Mouse (Mus musculus): ENCODE results near the gene Cfc1. TPM values are rescaled to one million over a fixed set of nuclear protein-coding genes. Genes with fewer than 3 reads are reported as not detected.
"Not testable (repeated sequence)": the region's sequence is repeated elsewhere in the genome, so short reads cannot be mapped to it uniquely, and the experiment has no call there.

The Cfc1 gene
- polyA plus RNA-seq, 1 experiment: not detected

GRCm38 (mm10) chr1:34513068-34513467, 22.4 kb upstream of the Cfc1 start:
- Histone ChIP-seq H3K4me1 (ENCODE audit: control insufficient read depth, insufficient read depth, low read length) (peaks cover 2% of the 10 kb centered on the region; the same call in 1 of the 2 replicates), H3K4me3 (replicated peaks; ENCODE audit: extremely low read depth, low read depth, low read length) (no peak overlapping the region)
- WGBS: 74% methylated on average over 4 of the region's 4 CpGs
- TF ChIP-seq POLR2A (IDR thresholded peaks at IDR 0.05; ENCODE audit: borderline replicate concordance, extremely low read depth, low read depth, low read length): no peak
- no peak for TF ChIP-seq CTCF (IDR thresholded peaks at IDR 0.05; ENCODE audit: insufficient read depth, low read length)
- no peak for DNase-seq

GRCm38 (mm10) chr1:34516595-34516994, 18.9 kb upstream of the Cfc1 start:
- no peak overlapping the region for H3K4me3 ChIP-seq (replicated peaks; ENCODE audit: extremely low read depth, low read depth, low read length)
- DNase-seq: no peak
- TF ChIP-seq POLR2A (IDR thresholded peaks at IDR 0.05; ENCODE audit: borderline replicate concordance, extremely low read depth, low read depth, low read length) (no peak), CTCF (IDR thresholded peaks at IDR 0.05; ENCODE audit: insufficient read depth, low read length) (no peak)
- H3K4me1 ChIP-seq (ENCODE audit: control insufficient read depth, insufficient read depth, low read length): no peaks in the 10 kb centered on the region
- 20% methylated on average over 5 of the region's 5 CpGs for WGBS

GRCm38 (mm10) chr1:34517297-34517696, 18.2 kb upstream of the Cfc1 start:
- 29% methylated on average over 6 of the region's 6 CpGs for WGBS
- not testable (repeated sequence) for H3K4me1 ChIP-seq (ENCODE audit: control insufficient read depth, insufficient read depth, low read length); H3K4me3 ChIP-seq (replicated peaks; ENCODE audit: extremely low read depth, low read depth, low read length); DNase-seq

- 10% methylated on average over 1 of the region's 1 CpGs for WGBS
- DNase-seq; H3K4me3 ChIP-seq (replicated peaks; ENCODE audit: extremely low read depth, low read depth, low read length); H3K4me1 ChIP-seq (ENCODE audit: control insufficient read depth, insufficient read depth, low read length): not testable (repeated sequence)
These were observed 17.7 kb upstream of the Cfc1 start for GRCm38 (mm10) chr1:34517797-34518196.

- DNase-seq: no peak
- Histone ChIP-seq H3K4me3 (replicated peaks; ENCODE audit: extremely low read depth, low read depth, low read length) (no peak overlapping the region), H3K4me1 (ENCODE audit: control insufficient read depth, insufficient read depth, low read length) (no peaks in the 10 kb centered on the region)
- WGBS: 61% methylated on average over 1 of the region's 1 CpGs
- TF ChIP-seq POLR2A (IDR thresholded peaks at IDR 0.05; ENCODE audit: borderline replicate concordance, extremely low read depth, low read depth, low read length) (no peak), CTCF (IDR thresholded peaks at IDR 0.05; ENCODE audit: insufficient read depth, low read length) (no peak)
These were observed 17.2 kb upstream of the Cfc1 start for GRCm38 (mm10) chr1:34518259-34518658.

GRCm38 (mm10) chr1:34522205-34522849, 13.1 kb upstream of the Cfc1 start:
- 61% methylated on average over 6 of the region's 6 CpGs for WGBS
- no peak overlapping the region for H3K4me3 ChIP-seq (replicated peaks; ENCODE audit: extremely low read depth, low read depth, low read length)
- no peaks in the 10 kb centered on the region for H3K4me1 ChIP-seq (ENCODE audit: control insufficient read depth, insufficient read depth, low read length)
- no peak for DNase-seq
- TF ChIP-seq CTCF (IDR thresholded peaks at IDR 0.05; ENCODE audit: insufficient read depth, low read length) (no peak), POLR2A (IDR thresholded peaks at IDR 0.05; ENCODE audit: borderline replicate concordance, extremely low read depth, low read depth, low read length) (no peak)

GRCm38 (mm10) chr1:34522850-34523244, 12.6 kb upstream of the Cfc1 start:
- Histone ChIP-seq H3K4me3 (replicated peaks; ENCODE audit: extremely low read depth, low read depth, low read length) (no peak overlapping the region), H3K4me1 (ENCODE audit: control insufficient read depth, insufficient read depth, low read length) (no peaks in the 10 kb centered on the region)
- WGBS: 59% methylated on average over 3 of the region's 3 CpGs
- no peak for DNase-seq
- TF ChIP-seq POLR2A (IDR thresholded peaks at IDR 0.05; ENCODE audit: borderline replicate concordance, extremely low read depth, low read depth, low read length): no peak
- no peak for TF ChIP-seq CTCF (IDR thresholded peaks at IDR 0.05; ENCODE audit: insufficient read depth, low read length)

- TF ChIP-seq POLR2A (IDR thresholded peaks at IDR 0.05; ENCODE audit: borderline replicate concordance, extremely low read depth, low read depth, low read length): no peak
- TF ChIP-seq CTCF (IDR thresholded peaks at IDR 0.05; ENCODE audit: insufficient read depth, low read length): no peak
- no peak overlapping the region for H3K4me3 ChIP-seq (replicated peaks; ENCODE audit: extremely low read depth, low read depth, low read length)
- no peaks in the 10 kb centered on the region for H3K4me1 ChIP-seq (ENCODE audit: control insufficient read depth, insufficient read depth, low read length)
- WGBS: 68% methylated on average over 3 of the region's 3 CpGs
- no peak for DNase-seq
These were observed 11.8 kb upstream of the Cfc1 start for GRCm38 (mm10) chr1:34523647-34524046.

GRCm38 (mm10) chr1:34534574-34534973, 874 bp upstream of the Cfc1 start:
- not testable (repeated sequence) for DNase-seq; H3K4me3 ChIP-seq (replicated peaks; ENCODE audit: extremely low read depth, low read depth, low read length); H3K4me1 ChIP-seq (ENCODE audit: control insufficient read depth, insufficient read depth, low read length)
- 23% methylated on average over 3 of the region's 3 CpGs for WGBS

- TF ChIP-seq CTCF (IDR thresholded peaks at IDR 0.05; ENCODE audit: insufficient read depth, low read length) (no peak), POLR2A (IDR thresholded peaks at IDR 0.05; ENCODE audit: borderline replicate concordance, extremely low read depth, low read depth, low read length) (no peak)
- no peaks in the 10 kb centered on the region for H3K4me1 ChIP-seq (ENCODE audit: control insufficient read depth, insufficient read depth, low read length)
- 6% methylated on average over 14 of the region's 14 CpGs for WGBS
- no peak for DNase-seq
- no peak overlapping the region for H3K4me3 ChIP-seq (replicated peaks; ENCODE audit: extremely low read depth, low read depth, low read length)
These were observed 881 bp downstream of the Cfc1 start for GRCm38 (mm10) chr1:34536291-34536766.

All from lung, adult 2 months (tissue).